Mouse (Mus musculus) liver, adult (tissue): ENCODE results near the gene Foxo1.

ENCODE experiments used
- GATA4 ChIP-seq: IDR thresholded peaks from 2 replicates; pipeline ENCODE4 v1.6.1; 2014; ENCODE audit warnings: mild to moderate bottlenecking, low read length; ENCODE audit not compliant: insufficient replicate concordance

The Foxo1 gene

GRCm38 (mm10) chr3:52322401-52323385, 54.6 kb downstream of the Foxo1 start:
- no peak for TF ChIP-seq GATA4

- TF ChIP-seq GATA4: no peak
Observed at GRCm38 (mm10) chr3:52325006-52325405, 56.9 kb downstream of the Foxo1 start.

GRCm38 (mm10) chr3:52326687-52327086, 58.6 kb downstream of the Foxo1 start:
- no peak for TF ChIP-seq GATA4

- TF ChIP-seq GATA4: no peak
Observed at GRCm38 (mm10) chr3:52327146-52327545, 59.0 kb downstream of the Foxo1 start.

- TF ChIP-seq GATA4: no peak
Observed at GRCm38 (mm10) chr3:52331709-52332108, 63.6 kb downstream of the Foxo1 start.

GRCm38 (mm10) chr3:52338761-52339160, 70.6 kb downstream of the Foxo1 start:
- TF ChIP-seq GATA4: 0 out of 2 replicates have a peak, but pooled peaks have one; percentile 21

- TF ChIP-seq GATA4: no peak
Observed at GRCm38 (mm10) chr3:52340336-52341034, 72.3 kb downstream of the Foxo1 start.

- TF ChIP-seq GATA4: no peak
Observed at GRCm38 (mm10) chr3:52342226-52342625, 74.1 kb downstream of the Foxo1 start.

GRCm38 (mm10) chr3:52342801-52343200, 74.7 kb downstream of the Foxo1 start:
- peak; percentile 82; the same call in 1 of the 2 replicates for TF ChIP-seq GATA4

- TF ChIP-seq GATA4: no peak
Observed at GRCm38 (mm10) chr3:52343270-52344070, 75.3 kb downstream of the Foxo1 start.

GRCm38 (mm10) chr3:52345881-52346280, 77.7 kb downstream of the Foxo1 start:
- no peak for TF ChIP-seq GATA4

GRCm38 (mm10) chr3:52346986-52347710, 79.0 kb downstream of the Foxo1 start:
- TF ChIP-seq GATA4: peak; percentile 80

GRCm38 (mm10) chr3:52347980-52348622, 80.0 kb downstream of the Foxo1 start:
- TF ChIP-seq GATA4: no peak

- TF ChIP-seq GATA4: no peak
Observed at GRCm38 (mm10) chr3:52350636-52351035, 82.5 kb downstream of the Foxo1 start.
